Comparison of ENCODE assay signal across 21 mouse cellular contexts in genomic region chr14:72600375-72600774, GRCm38 (mm10).
DNase-seq lines count a peak whose midpoint lies in the region; ATAC-seq and TF ChIP-seq lines count a peak whose summit lies in the region.
"Had no signal": no experiment of that assay in that cellular context is flagged by ENCODE, and none has a peak within 500 bp of the region (broad histone marks: within the 10 kb centered on the region; RNA-seq: fewer than 3 reads in every experiment).

No protein-coding gene starts in this region.

- no peak for TF ChIP-seq CTCF in kidney, postnatal 0 days (IDR thresholded peaks at IDR 0.05; ENCODE audit: low read depth)

- no peaks in the 10 kb centered on the region for H3K27me3 ChIP-seq in kidney, postnatal 0 days (ENCODE audit: insufficient read depth, low read length)
- no peaks in the 10 kb centered on the region for H3K27me3 ChIP-seq in kidney, embryonic 16.5 days (ENCODE audit: insufficient read depth, low read length)
- H3K27me3 ChIP-seq in midbrain, embryonic 14.5 days (ENCODE audit: control insufficient read depth, insufficient read depth, low read length) = no peaks in the 10 kb centered on the region
- no peaks in the 10 kb centered on the region for H3K27me3 ChIP-seq in midbrain, embryonic 11.5 days (ENCODE audit: control insufficient read depth, insufficient read depth, low read length)
- H3K27me3 ChIP-seq: limb, embryonic 15.5 days had no signal

- peak; percentile 2 for DNase-seq in embryo, embryonic 10.5 days (ENCODE audit: low spot score)
- no peak for DNase-seq in embryo, embryonic 11 days
- DNase-seq in kidney, postnatal 0 days (ENCODE audit: low spot score) = no peak
- no peak for DNase-seq in midbrain, embryonic 14.5 days
- no peak for DNase-seq in midbrain, embryonic 11.5 days (ENCODE audit: low spot score, missing footprints)
- no peak for DNase-seq in heart, postnatal 14 days
- DNase-seq: adrenal gland, adult 8-10 months; cerebellum, adult 9-10 months; forebrain, postnatal 0 days; gastrocnemius, postnatal 10 days; heart, postnatal 10 days; kidney, adult 18-20 months; layer of hippocampus, postnatal 36 days; lung, postnatal 36 days; right cerebral cortex, postnatal 25 days; thymus, postnatal 4 days had no signal

- ATAC-seq in kidney, postnatal 0 days (replicated peaks; ENCODE audit: low FRiP score, low read depth) = no peak
- no peak for ATAC-seq in kidney, embryonic 16.5 days (ENCODE audit: low FRiP score, low TSS enrichment)
- ATAC-seq in midbrain, embryonic 14.5 days (ENCODE audit: low FRiP score, low TSS enrichment) = no peak
- no peak for ATAC-seq in midbrain, embryonic 11.5 days (ENCODE audit: low FRiP score)
- ATAC-seq in megakaryocyte progenitor cell, adult 5-6 weeks (replicated peaks; ENCODE audit: poor library complexity) = peak; percentile 22; the same call in 1 of the 2 replicates
- ATAC-seq: forebrain, postnatal 0 days had no signal

- H3K9me3 ChIP-seq in kidney, postnatal 0 days (replicated peaks; ENCODE audit: low read length) = no peaks in the 10 kb centered on the region
- no peaks in the 10 kb centered on the region for H3K9me3 ChIP-seq in kidney, embryonic 16.5 days (ENCODE audit: low read length)
- no peaks in the 10 kb centered on the region for H3K9me3 ChIP-seq in midbrain, embryonic 14.5 days (ENCODE audit: control insufficient read depth, low read length)
- H3K9me3 ChIP-seq in midbrain, embryonic 11.5 days (ENCODE audit: control insufficient read depth, low read length) = no peaks in the 10 kb centered on the region
- H3K9me3 ChIP-seq: limb, embryonic 15.5 days had no signal

- peaks cover 8% of the 10 kb centered on the region; the same call in 1 of the 2 replicates for H3K4me1 ChIP-seq in kidney, postnatal 0 days (replicated peaks; ENCODE audit: insufficient read depth, low read length)
- peaks cover 15% of the 10 kb centered on the region for H3K4me1 ChIP-seq in kidney, embryonic 16.5 days (ENCODE audit: insufficient read depth, low read length)
- H3K4me1 ChIP-seq in midbrain, embryonic 14.5 days (ENCODE audit: control insufficient read depth, insufficient read depth, low read length) = peaks cover 21% of the 10 kb centered on the region
- peaks cover 11% of the 10 kb centered on the region for H3K4me1 ChIP-seq in midbrain, embryonic 11.5 days (ENCODE audit: control insufficient read depth, insufficient read depth, low read length)

- 65% methylated on average over 6 of the region's 6 CpGs for WGBS in kidney, postnatal 0 days
- WGBS in kidney, embryonic 16.5 days = 68% methylated on average over 6 of the region's 6 CpGs
- WGBS in midbrain, embryonic 14.5 days = 87% methylated on average over 6 of the region's 6 CpGs
- 84% methylated on average over 6 of the region's 6 CpGs for WGBS in midbrain, embryonic 11.5 days

- H3K4me3 ChIP-seq in kidney, postnatal 0 days (replicated peaks; ENCODE audit: low read depth, low read length) = no peak overlapping the region
- H3K4me3 ChIP-seq in kidney, embryonic 16.5 days (ENCODE audit: low read length) = no peak overlapping the region
- no peak overlapping the region for H3K4me3 ChIP-seq in midbrain, embryonic 14.5 days (replicated peaks; ENCODE audit: low read depth, low read length)
- no peak overlapping the region for H3K4me3 ChIP-seq in midbrain, embryonic 11.5 days (ENCODE audit: low read depth, low read length)
- H3K4me3 ChIP-seq: erythroblast, embryonic 14.5 days; limb, embryonic 15.5 days; myocyte had no signal

- H3K9ac ChIP-seq in kidney, postnatal 0 days (ENCODE audit: low read depth, low read length) = no peak overlapping the region
- H3K9ac ChIP-seq in kidney, embryonic 16.5 days (replicated peaks; ENCODE audit: low read length) = no peak overlapping the region
- H3K9ac ChIP-seq in midbrain, embryonic 14.5 days (replicated peaks; ENCODE audit: low read length) = no peak overlapping the region
- no peak overlapping the region for H3K9ac ChIP-seq in midbrain, embryonic 11.5 days (ENCODE audit: low read length)
- H3K9ac ChIP-seq: forebrain, postnatal 0 days; limb, embryonic 15.5 days had no signal

- intact Hi-C loops in heart, postnatal 14 days (cut with DNase I) = loop anchor here (5.0 kb wide), 1 partner anchor 107 kb away; no protein-coding TSS in a partner anchor

- H3K4me2 ChIP-seq in kidney, postnatal 0 days (ENCODE audit: low read length) = peak overlapping the region; percentile 18; the same call in 1 of the 2 replicates
- H3K4me2 ChIP-seq in kidney, embryonic 16.5 days (replicated peaks; ENCODE audit: low read depth, low read length) = no peak overlapping the region
- peak overlapping the region; percentile 78; the same call in 1 of the 2 replicates for H3K4me2 ChIP-seq in midbrain, embryonic 14.5 days (ENCODE audit: low read length)
- H3K4me2 ChIP-seq in midbrain, embryonic 11.5 days = no peak overlapping the region
- H3K4me2 ChIP-seq: limb, embryonic 15.5 days had no signal

- no peak overlapping the region for H3K27ac ChIP-seq in kidney, postnatal 0 days
- no peak overlapping the region for H3K27ac ChIP-seq in kidney, embryonic 16.5 days (ENCODE audit: low read length)
- no peak overlapping the region for H3K27ac ChIP-seq in midbrain, embryonic 14.5 days (replicated peaks; ENCODE audit: low read depth, low read length)
- H3K27ac ChIP-seq in midbrain, embryonic 11.5 days (ENCODE audit: low read depth, low read length) = no peak overlapping the region
- H3K27ac ChIP-seq: limb, embryonic 15.5 days had no signal

- H3K36me3 ChIP-seq in kidney, postnatal 0 days (ENCODE audit: insufficient read depth, low read length) = no peaks in the 10 kb centered on the region
- no peaks in the 10 kb centered on the region; the same call in 1 of the 2 replicates for H3K36me3 ChIP-seq in kidney, embryonic 16.5 days (ENCODE audit: insufficient read depth, low read length)
- peaks cover 12% of the 10 kb centered on the region for H3K36me3 ChIP-seq in midbrain, embryonic 14.5 days (ENCODE audit: control insufficient read depth, insufficient read depth, low read length)
- no peaks in the 10 kb centered on the region for H3K36me3 ChIP-seq in midbrain, embryonic 11.5 days (ENCODE audit: control insufficient read depth, insufficient read depth, low read length)

Comparison
In these comparisons a context has a peak if more than half of its experiments do, and no peak if none do; other contexts are left out.
1. H3K4me2 ChIP-seq: peak in kidney, postnatal 0 days (single experiment) and midbrain, embryonic 14.5 days (single experiment); none in kidney, embryonic 16.5 days (single experiment) and midbrain, embryonic 11.5 days (single experiment).